In the genomic region with DNA sequence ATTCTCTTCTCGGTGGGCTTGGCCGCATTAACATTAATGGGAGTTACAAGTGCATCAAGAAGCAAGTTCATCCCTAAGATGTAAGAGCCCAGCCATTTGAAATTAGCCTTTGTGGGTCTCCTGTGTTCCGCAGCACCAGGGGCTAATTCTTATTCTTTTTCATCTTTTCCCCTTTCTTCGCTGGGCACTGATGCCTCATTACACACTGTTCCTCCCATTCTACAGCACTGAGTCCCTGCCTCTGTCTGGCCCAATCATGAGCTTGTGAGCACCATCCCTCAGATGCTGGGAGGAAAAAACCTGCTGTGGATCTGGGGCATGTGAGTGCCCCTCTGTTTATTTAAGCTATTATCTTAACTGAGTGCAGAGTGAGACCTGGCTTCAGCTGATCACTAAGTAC, we compare ENCODE assay signal across 18 mouse cellular contexts.
"Had no signal": no experiment of that assay in that cellular context is flagged by ENCODE, and none has a peak within 500 bp of the region (broad histone marks: within the 10 kb centered on the region; RNA-seq: fewer than 3 reads in every experiment).

No protein-coding gene starts in this region.

- ATAC-seq: liver, postnatal 0 days; lung, postnatal 0 days; midbrain, embryonic 16.5 days had no signal

- H3K9me3 ChIP-seq: liver, embryonic 13.5 days; liver, embryonic 15.5 days; lung, embryonic 15.5 days; megakaryocyte, embryonic 14.5 days; neural tube, embryonic 12.5 days had no signal

- H3K9ac ChIP-seq: liver, embryonic 13.5 days; liver, embryonic 15.5 days; liver, postnatal 0 days; lung, embryonic 15.5 days; neural tube, embryonic 12.5 days had no signal

- H3K4me3 ChIP-seq: liver, embryonic 13.5 days; liver, embryonic 15.5 days; lung, embryonic 15.5 days; megakaryocyte, embryonic 14.5 days; neural tube, embryonic 12.5 days had no signal

- H3K4me1 ChIP-seq: liver, embryonic 13.5 days; liver, embryonic 15.5 days; lung, embryonic 15.5 days; megakaryocyte, embryonic 14.5 days; neural tube, embryonic 12.5 days had no signal

- H3K27ac ChIP-seq: liver, embryonic 13.5 days; liver, embryonic 15.5 days; lung, embryonic 15.5 days; macrophage; neural tube, embryonic 12.5 days had no signal

- H3K4me2 ChIP-seq: liver, embryonic 13.5 days; liver, embryonic 15.5 days; lung, embryonic 15.5 days; neural tube, embryonic 12.5 days had no signal

- DNase-seq: liver, embryonic 13.5 days; liver, postnatal 0 days; lung, adult 2 months; lung, postnatal 14 days; lung, postnatal 36 days; right cerebral cortex, postnatal 14 days; right cerebral cortex, postnatal 4 days; spleen, adult 18-20 months; thymus, adult 18-20 months; thymus, postnatal 14 days; thymus, postnatal 36 days had no signal

- H3K27me3 ChIP-seq: liver, embryonic 13.5 days; liver, embryonic 15.5 days; lung, embryonic 15.5 days; megakaryocyte, embryonic 14.5 days; neural tube, embryonic 12.5 days had no signal

- H3K36me3 ChIP-seq: liver, embryonic 13.5 days; liver, embryonic 15.5 days; lung, embryonic 15.5 days; neural tube, embryonic 12.5 days had no signal
